Mouse (Mus musculus) stomach, embryonic 15.5 days (tissue): ENCODE data around the gene Gpr142. TPM values are rescaled to one million over a fixed set of nuclear protein-coding genes. Genes with fewer than 3 reads are reported as not detected.

Experiments used
- polyA plus RNA-seq: library from polyadenylated mRNA; unstranded; fragments of >200 nt; fragmentation: Nextera tagmentation; extraction: Ambion mirVana; gene quantifications from 2 replicates; pipeline ENCODE4 v1.2.1, GENCODE M21; 2015

Gene Gpr142
- polyA plus RNA-seq, 1 experiment from 2014 or later: 0.54 TPM

Other genes starting within 250 kb of the Gpr142 start
- 920 and 985 TPM in 2 replicates for gene Rpl38, start 130.4 kb upstream of the Gpr142 start, polyA plus RNA-seq
- gene Ttyh2, start 123.5 kb upstream of the Gpr142 start, polyA plus RNA-seq: 15.5 and 17.9 TPM in 2 replicates
- gene Dnaic2, start 71.5 kb upstream of the Gpr142 start, polyA plus RNA-seq: 0.54 and 0.62 TPM in 2 replicates
- 0.58 and 1.1 TPM in 2 replicates for gene Kif19a, start 33.5 kb upstream of the Gpr142 start, polyA plus RNA-seq
- gene Btbd17, start 3.0 kb upstream of the Gpr142 start, polyA plus RNA-seq: 1.6 and 3.8 TPM in 2 replicates
- gene Gprc5c, start 52.2 kb downstream of the Gpr142 start, polyA plus RNA-seq: 26.7 and 27.4 TPM in 2 replicates
- gene Cd300a, start 91.1 kb downstream of the Gpr142 start, polyA plus RNA-seq: 1.9 and 2.2 TPM in 2 replicates
- gene Cd300lb, start 135.5 kb downstream of the Gpr142 start, polyA plus RNA-seq: 0.68 and 1.1 TPM in 2 replicates
- gene Cd300c, start 170.2 kb downstream of the Gpr142 start, polyA plus RNA-seq: not detected in 2 replicates
- 0.45 and 0.48 TPM in 2 replicates for gene Cd300ld, start 191.0 kb downstream of the Gpr142 start, polyA plus RNA-seq
- gene Cd300c2, start 203.0 kb downstream of the Gpr142 start, polyA plus RNA-seq: 3.3 and 3.6 TPM in 2 replicates
- gene Cd300ld2, start 217.3 kb downstream of the Gpr142 start, polyA plus RNA-seq: not detected in 2 replicates
- gene Cd300ld4, start 228.1 kb downstream of the Gpr142 start, polyA plus RNA-seq: not detected in 2 replicates
- gene Cd300ld5, start 238.8 kb downstream of the Gpr142 start, polyA plus RNA-seq: not detected in 2 replicates
- gene Cd300ld3, start 249.5 kb downstream of the Gpr142 start, polyA plus RNA-seq: not detected in 2 replicates